Mouse (Mus musculus) monocyte, adult 59 days (primary cell): ENCODE results near the gene Iapp. TPM values are rescaled to one million over a fixed set of nuclear protein-coding genes. Genes with fewer than 3 reads are reported as not detected.

Experiments
- total RNA-seq, 2 experiments: library from RNA; stranded (reverse); gene quantifications; one replicate each; pipeline ENCODE4 v1.2.4; 2023

Iapp gene
- not detected for total RNA-seq

GRCm38 (mm10) chr6:142298098-142298497 lies at the start of gene Iapp:
Iapp (plus strand) TSS chr6:142298423.

GRCm38 (mm10) chr6:142322881-142323280 lies 24.7 kb downstream of the Iapp start, which contains the start of gene Slco1a5:
Slco1a5 (minus strand) TSS chr6:142322981.

GRCm38 (mm10) chr6:142345440-142346038 lies 47.3 kb downstream of the Iapp start, which contains the start of gene Pyroxd1:
Pyroxd1 (plus strand) TSS chr6:142345654.

Other genes starting within 250 kb of the Iapp start
- gene Slco1a6, start 89.9 kb upstream of the Iapp start, total RNA-seq, result not detected
- not detected for gene Slco1a5, start 24.6 kb downstream of the Iapp start, total RNA-seq
- gene Pyroxd1, start 47.2 kb downstream of the Iapp start, total RNA-seq, result 10 to 100 TPM; 17.1 to 17.7 TPM
- gene Recql, start 88.7 kb downstream of the Iapp start, total RNA-seq, result 10 to 100 TPM; 17.8 to 20.5 TPM
- 10 to 100 TPM; 21.5 to 24.0 TPM for gene Golt1b, start 88.8 kb downstream of the Iapp start, total RNA-seq
- not detected for gene Spx, start 115.0 kb downstream of the Iapp start, total RNA-seq
- not detected for gene Gys2, start 174.7 kb downstream of the Iapp start, total RNA-seq
- 10 to 100 TPM; 38.4 to 43.9 TPM for gene Ldhb, start 209.5 kb downstream of the Iapp start, total RNA-seq